Mouse (Mus musculus) heart, postnatal 0 days (tissue): ENCODE data around the gene Ncor2.

ENCODE experiments used
- CTCF ChIP-seq: IDR thresholded peaks from 2 replicates; pipeline ENCODE4 v1.5.1; 2016; ENCODE audit warnings: antibody characterized with exemption, control low read depth, low read depth
- EP300 ChIP-seq: IDR thresholded peaks from 2 replicates; pipeline ENCODE4 v1.6.1; 2016; ENCODE audit warnings: antibody characterized with exemption, low read depth

- no peak for TF ChIP-seq EP300
- no peak for TF ChIP-seq CTCF
Observed at GRCm38 (mm10) chr5:125067673-125068072, 111.3 kb downstream of the Ncor2 start.
